In genomic region chr4:116204422-116204821, GRCm38 (mm10) we compare ENCODE assay signal across 50 mouse cellular contexts. TPM values are rescaled to one million over a fixed set of nuclear protein-coding genes. Genes with fewer than 3 reads are reported as not detected.
"Had no signal": no experiment of that assay in that cellular context is flagged by ENCODE, and none has a peak within 500 bp of the region (broad histone marks: within the 10 kb centered on the region; RNA-seq: fewer than 3 reads in every experiment).

No protein-coding gene starts in this region.

- H3K4me2 ChIP-seq: heart, embryonic 11.5 days; heart, embryonic 12.5 days; heart, embryonic 13.5 days; heart, embryonic 15.5 days; hindbrain, embryonic 13.5 days; hindbrain, embryonic 14.5 days; hindbrain, embryonic 15.5 days; intestine, embryonic 15.5 days; kidney, embryonic 15.5 days had no signal

- DNase-seq: heart, postnatal 10 days; heart, postnatal 14 days; heart, postnatal 36 days; heart, postnatal 4 days; kidney, adult 11 months; kidney, adult 18-20 months; kidney, adult 2 months; kidney, adult 8-10 months; kidney, adult 9 months; kidney, postnatal 10 days; kidney, postnatal 14 days; kidney, postnatal 25 days; kidney, postnatal 36 days; kidney, postnatal 4 days; layer of hippocampus, adult 9-11 months; layer of hippocampus, postnatal 36 days had no signal

- H3K36me3 ChIP-seq: heart, embryonic 10.5 days; heart, embryonic 12.5 days; heart, embryonic 13.5 days; heart, embryonic 15.5 days; hindbrain, embryonic 10.5 days; hindbrain, embryonic 13.5 days; hindbrain, embryonic 15.5 days; intestine, embryonic 15.5 days; kidney, embryonic 15.5 days had no signal

- H3K27me3 ChIP-seq: heart, embryonic 12.5 days; heart, embryonic 13.5 days; heart, embryonic 15.5 days; hindbrain, embryonic 13.5 days; hindbrain, embryonic 15.5 days; intestine, embryonic 15.5 days; kidney, embryonic 15.5 days had no signal

- H3K9me3 ChIP-seq: heart, embryonic 10.5 days; heart, embryonic 12.5 days; heart, embryonic 13.5 days; heart, embryonic 15.5 days; hindbrain, embryonic 10.5 days; hindbrain, embryonic 13.5 days; hindbrain, embryonic 15.5 days; intestine, embryonic 15.5 days; kidney, embryonic 15.5 days had no signal

- H3K4me1 ChIP-seq: heart, embryonic 12.5 days; heart, embryonic 13.5 days; heart, embryonic 15.5 days; hindbrain, embryonic 10.5 days; hindbrain, embryonic 13.5 days; hindbrain, embryonic 15.5 days; intestine, embryonic 15.5 days; kidney, embryonic 15.5 days had no signal

- H3K27ac ChIP-seq: heart, embryonic 10.5 days; heart, embryonic 13.5 days; heart, embryonic 15.5 days; hindbrain, embryonic 10.5 days; hindbrain, embryonic 13.5 days; hindbrain, embryonic 14.5 days; hindbrain, embryonic 15.5 days; hindbrain, postnatal 0 days; intestine, embryonic 15.5 days; kidney, embryonic 15.5 days; kidney, postnatal 0 days; layer of hippocampus, adult 2 months had no signal

- ATAC-seq: hindbrain, embryonic 16.5 days; hindbrain, postnatal 0 days; inflammation-experienced regulatory T-cells, adult 6 months; intestine, embryonic 15.5 days; intestine, embryonic 16.5 days; intestine, postnatal 0 days had no signal

- H3K9ac ChIP-seq: heart, embryonic 12.5 days; heart, embryonic 13.5 days; heart, embryonic 15.5 days; hindbrain, embryonic 13.5 days; hindbrain, embryonic 14.5 days; hindbrain, embryonic 15.5 days; intestine, embryonic 15.5 days; kidney, embryonic 15.5 days had no signal

- H3K4me3 ChIP-seq: heart, embryonic 10.5 days; heart, embryonic 12.5 days; heart, embryonic 13.5 days; heart, embryonic 15.5 days; hindbrain, embryonic 10.5 days; hindbrain, embryonic 13.5 days; hindbrain, embryonic 15.5 days; intestine, embryonic 15.5 days; kidney, embryonic 15.5 days; layer of hippocampus, adult 2 months had no signal

RNA-seq across cellular contexts. Expression of gene Gm49337, which starts 31.2 kb away (rescaled TPM):
- total RNA-seq: heart, adult 8-10 months; heart, postnatal 36 days; hematopoietic stem cell, adult 5-6 weeks; hindbrain, postnatal 0 days; layer of hippocampus, postnatal 10 days had no signal
- polyA plus RNA-seq: heart, embryonic 10.5 days; heart, embryonic 11.5 days; heart, embryonic 12.5 days; heart, embryonic 13.5 days; heart, embryonic 14.5 days; heart, embryonic 15.5 days; heart, embryonic 16.5 days; heart, postnatal 0 days; hindbrain, embryonic 10.5 days; hindbrain, embryonic 11.5 days; hindbrain, embryonic 13.5 days; hindbrain, embryonic 14.5 days; hindbrain, embryonic 15.5 days; hindbrain, embryonic 16.5 days; hindbrain, postnatal 0 days; inflammation-experienced regulatory T-cells, adult 6 months; intestine, embryonic 14.5 days; intestine, embryonic 15.5 days; intestine, embryonic 16.5 days; intestine, postnatal 0 days; kidney, adult 2 months; kidney, embryonic 14.5 days; kidney, embryonic 15.5 days; kidney, embryonic 16.5 days; kidney, postnatal 0 days; large intestine, adult 2 months had no signal

RNA-seq across cellular contexts. Expression of gene 1700042G07Rik, which starts 31.2 kb away (rescaled TPM):
- total RNA-seq: heart, adult 8-10 months; heart, postnatal 10 days; heart, postnatal 14 days; heart, postnatal 25 days; heart, postnatal 36 days; heart, postnatal 4 days; hematopoietic stem cell, adult 5-6 weeks; hindbrain, postnatal 0 days; layer of hippocampus, adult 18-20 months; layer of hippocampus, adult 2 months; layer of hippocampus, adult 8-10 months; layer of hippocampus, postnatal 10 days; layer of hippocampus, postnatal 14 days; layer of hippocampus, postnatal 25 days; layer of hippocampus, postnatal 36 days had no signal
- polyA plus RNA-seq: heart, embryonic 10.5 days; heart, embryonic 11.5 days; heart, embryonic 12.5 days; heart, embryonic 13.5 days; heart, embryonic 14.5 days; heart, embryonic 15.5 days; heart, embryonic 16.5 days; heart, postnatal 0 days; hindbrain, embryonic 10.5 days; hindbrain, embryonic 11.5 days; hindbrain, embryonic 13.5 days; hindbrain, embryonic 14.5 days; hindbrain, embryonic 15.5 days; hindbrain, embryonic 16.5 days; hindbrain, postnatal 0 days; inflammation-experienced regulatory T-cells, adult 6 months; intestine, embryonic 14.5 days; intestine, embryonic 15.5 days; intestine, embryonic 16.5 days; intestine, postnatal 0 days; kidney, adult 2 months; kidney, embryonic 14.5 days; kidney, embryonic 15.5 days; kidney, embryonic 16.5 days; kidney, postnatal 0 days; large intestine, adult 2 months had no signal

RNA-seq across cellular contexts. Expression of gene Tspan1, which starts 37.0 kb away (rescaled TPM):
- total RNA-seq: heart, postnatal 25 days; heart, postnatal 36 days; heart, postnatal 4 days; hematopoietic stem cell, adult 5-6 weeks; layer of hippocampus, adult 18-20 months; layer of hippocampus, adult 8-10 months; layer of hippocampus, postnatal 14 days; layer of hippocampus, postnatal 25 days; layer of hippocampus, postnatal 36 days had no signal
- polyA plus RNA-seq: heart, embryonic 11.5 days; heart, embryonic 12.5 days; heart, postnatal 0 days; hindbrain, embryonic 10.5 days; hindbrain, embryonic 11.5 days; inflammation-experienced regulatory T-cells, adult 6 months had no signal
